Mouse (Mus musculus): ENCODE data around the gene Olfr554. TPM values are rescaled to one million over a fixed set of nuclear protein-coding genes. Genes with fewer than 3 reads are reported as not detected.
"Not testable (repeated sequence)": the region's sequence is repeated elsewhere in the genome, so short reads cannot be mapped to it uniquely, and the experiment has no call there.

The Olfr554 gene
- polyA plus RNA-seq (2015; fragmentation: Nextera tagmentation; extraction: Ambion mirVana), result not detected in 2 replicates

DNA sequence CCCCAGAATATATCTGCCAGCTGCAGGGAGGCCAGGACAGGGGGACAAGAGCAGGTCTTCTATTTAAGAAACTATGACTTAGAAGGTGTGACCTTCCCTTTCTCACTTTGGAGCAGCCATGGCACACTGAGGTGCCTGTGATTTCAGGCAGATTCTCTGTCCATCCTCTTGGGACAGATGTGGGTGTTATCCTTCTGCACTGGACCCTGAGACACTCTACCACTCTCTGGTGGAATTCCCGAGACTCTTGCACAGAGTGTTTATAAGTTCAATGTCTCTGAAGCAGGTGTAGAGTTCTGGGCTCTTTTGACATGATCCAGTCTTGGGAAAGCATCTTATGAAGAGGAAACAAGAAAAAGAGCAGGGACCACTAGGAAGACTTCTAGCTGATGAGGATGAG lies at the start of gene Olfr554:
Gene Olfr554, plus strand, starts transcription at position 301 of the 400 bp plus-strand sequence.
- Histone ChIP-seq H3K27me3 (replicated peaks) (no peaks in the 10 kb centered on the region), H3K9me3 (no peaks in the 10 kb centered on the region), H3K27ac (replicated peaks) (no peak within 1 kb of the TSS), H3K36me3 (no peaks in the 10 kb centered on the region), H3K4me3 (no peak within 1 kb of the TSS), H3K9ac (no peak within 1 kb of the TSS), H3K4me2 (no peak within 1 kb of the TSS), H3K4me1 (no peaks in the 10 kb centered on the region)
- WGBS, result 73% methylated on average over 1 of the region's 1 CpGs
- no peak for ATAC-seq (ENCODE audit: extremely low read depth, insufficient number of reproducible peaks, low FRiP score, low TSS enrichment)

DNA sequence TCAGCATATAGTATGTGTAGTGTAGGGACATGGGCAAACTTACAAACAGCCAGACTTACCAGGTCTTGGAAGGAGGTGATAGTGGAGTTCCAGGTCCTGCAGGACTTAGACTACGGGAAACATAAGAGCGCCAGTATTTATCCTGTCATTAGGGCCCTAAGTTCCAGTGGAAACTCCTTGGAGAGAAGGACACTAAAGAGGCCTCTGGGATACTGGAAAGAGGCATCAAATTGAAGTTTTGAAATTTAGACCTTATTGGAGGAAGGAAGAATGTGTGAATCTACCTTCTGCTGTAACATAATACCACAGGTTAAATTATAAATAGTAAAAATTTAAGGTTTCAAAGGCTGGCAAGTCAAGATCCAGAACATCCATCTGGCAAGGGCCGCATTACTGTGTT lies 46.4 kb upstream of the Olfr554 start, which contains the start of gene Olfr551:
Gene Olfr551, minus strand, starts transcription at position 101 of the 400 bp plus-strand sequence.
- Histone ChIP-seq H3K27me3 (replicated peaks) (no peaks in the 10 kb centered on the region), H3K9ac (no peak within 1 kb of the TSS), H3K27ac (replicated peaks) (no peak within 1 kb of the TSS), H3K9me3 (no peaks in the 10 kb centered on the region), H3K36me3 (no peaks in the 10 kb centered on the region), H3K4me3 (no peak within 1 kb of the TSS), H3K4me2 (no peak within 1 kb of the TSS), H3K4me1 (no peaks in the 10 kb centered on the region)
- ATAC-seq (ENCODE audit: extremely low read depth, insufficient number of reproducible peaks, low FRiP score, low TSS enrichment), result no peak
- WGBS, result 87% methylated on average over 3 of the region's 3 CpGs

DNA sequence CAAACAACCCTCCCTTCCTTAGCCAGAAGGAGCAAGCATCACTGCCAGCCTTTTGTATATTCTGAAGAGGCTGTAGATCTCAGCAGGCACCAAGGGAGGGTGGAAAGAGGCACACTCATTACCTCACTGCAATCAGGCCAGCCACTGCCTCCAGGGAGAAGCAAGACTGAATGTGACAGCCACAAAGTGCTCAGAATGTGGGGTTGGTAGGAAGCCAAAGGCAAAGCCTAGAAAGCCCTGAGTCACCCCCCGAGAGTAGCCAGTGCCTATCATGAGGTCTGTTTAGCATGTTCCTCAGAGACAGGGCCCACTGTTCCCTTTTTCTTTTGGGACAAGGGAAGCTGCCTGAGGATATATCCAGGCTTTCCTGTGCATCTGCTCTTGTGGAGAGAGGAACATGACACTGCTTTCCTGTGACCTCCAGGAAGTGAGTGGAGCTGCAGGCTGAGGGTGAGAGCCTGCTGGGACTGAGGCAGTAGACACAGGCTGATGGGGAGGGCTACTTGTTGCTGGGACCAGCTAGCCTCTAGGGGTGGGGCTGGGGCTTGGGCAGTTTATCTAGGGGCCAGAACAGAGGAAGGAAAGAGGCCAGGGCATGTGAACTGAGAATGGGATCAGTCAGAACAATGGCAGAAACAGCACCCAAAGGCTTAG lies 40.7 kb upstream of the Olfr554 start, which contains the start of gene Olfr552:
Gene Olfr552, plus strand, starts transcription at position 393 of the 654 bp plus-strand sequence.
- Histone ChIP-seq H3K27ac (replicated peaks) (no peak within 1 kb of the TSS), H3K4me1 (no peaks in the 10 kb centered on the region), H3K9me3 (no peaks in the 10 kb centered on the region), H3K9ac (no peak within 1 kb of the TSS), H3K4me2 (no peak within 1 kb of the TSS), H3K27me3 (replicated peaks) (no peaks in the 10 kb centered on the region), H3K36me3 (no peaks in the 10 kb centered on the region), H3K4me3 (no peak within 1 kb of the TSS)
- ATAC-seq (ENCODE audit: extremely low read depth, insufficient number of reproducible peaks, low FRiP score, low TSS enrichment), result no peak
- 33% methylated on average over 1 of the region's 1 CpGs for WGBS

DNA sequence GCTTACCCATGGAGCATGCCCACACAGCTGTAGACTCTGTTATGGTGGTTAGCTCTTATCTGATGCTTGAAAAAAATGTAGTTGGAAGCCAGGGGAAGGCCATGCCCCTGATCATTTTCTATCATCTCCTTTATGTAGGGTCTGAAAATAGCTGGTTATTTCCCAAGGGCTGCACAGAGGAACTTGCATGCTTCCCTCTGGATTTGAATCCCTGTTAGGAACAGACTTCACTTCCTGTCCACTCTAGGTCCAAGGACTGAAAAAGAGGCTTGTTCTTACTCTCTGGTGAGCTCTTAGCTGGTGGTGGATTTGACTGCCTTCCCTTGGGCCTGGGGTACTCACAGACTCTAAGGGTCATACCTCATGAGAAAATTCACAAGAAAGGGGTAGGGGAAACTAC lies 20.1 kb upstream of the Olfr554 start, which contains the start of gene Olfr553:
Gene Olfr553, minus strand, starts transcription at position 101 of the 400 bp plus-strand sequence.
- H3K36me3 ChIP-seq, result no peaks in the 10 kb centered on the region
- H3K27me3 ChIP-seq (replicated peaks), result no peaks in the 10 kb centered on the region
- ATAC-seq (ENCODE audit: extremely low read depth, insufficient number of reproducible peaks, low FRiP score, low TSS enrichment), result no peak
- H3K4me1 ChIP-seq, result no peaks in the 10 kb centered on the region
- H3K9ac ChIP-seq, result no peak within 1 kb of the TSS
- H3K9me3 ChIP-seq, result no peaks in the 10 kb centered on the region
- no peak within 1 kb of the TSS for H3K27ac ChIP-seq (replicated peaks)
- no peak within 1 kb of the TSS for H3K4me2 ChIP-seq
- no peak within 1 kb of the TSS for H3K4me3 ChIP-seq

DNA sequence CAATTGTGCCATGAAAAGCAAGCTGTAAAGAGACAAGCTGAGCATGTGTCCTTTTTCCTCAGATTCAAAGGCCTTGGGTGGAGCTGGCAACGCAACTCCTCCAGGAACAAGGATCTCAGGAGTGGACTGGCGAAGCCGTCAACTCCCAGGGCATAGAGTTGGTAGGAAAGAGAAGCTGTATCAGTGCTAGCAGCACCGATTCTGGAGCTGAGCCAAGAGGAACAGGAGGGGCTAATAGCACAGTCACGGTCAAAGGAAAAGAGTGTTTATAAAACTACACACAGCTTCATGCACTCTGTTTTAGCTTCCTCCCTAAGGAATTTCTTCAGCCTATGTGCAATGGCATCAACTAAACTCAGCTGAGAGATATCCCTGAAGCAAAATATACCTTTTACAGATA lies 18.6 kb upstream of the Olfr554 start:
- H3K36me3 ChIP-seq, result no peaks in the 10 kb centered on the region
- no peak for ATAC-seq (ENCODE audit: extremely low read depth, insufficient number of reproducible peaks, low FRiP score, low TSS enrichment)
- no peak overlapping the region for H3K4me2 ChIP-seq
- 39% methylated on average over 5 of the region's 5 CpGs for WGBS
- H3K4me1 ChIP-seq, result no peaks in the 10 kb centered on the region
- no peak overlapping the region for H3K4me3 ChIP-seq
- no peak overlapping the region for H3K27ac ChIP-seq (replicated peaks)
- no peak overlapping the region for H3K9ac ChIP-seq
- no peaks in the 10 kb centered on the region for H3K9me3 ChIP-seq
- H3K27me3 ChIP-seq (replicated peaks), result no peaks in the 10 kb centered on the region

DNA sequence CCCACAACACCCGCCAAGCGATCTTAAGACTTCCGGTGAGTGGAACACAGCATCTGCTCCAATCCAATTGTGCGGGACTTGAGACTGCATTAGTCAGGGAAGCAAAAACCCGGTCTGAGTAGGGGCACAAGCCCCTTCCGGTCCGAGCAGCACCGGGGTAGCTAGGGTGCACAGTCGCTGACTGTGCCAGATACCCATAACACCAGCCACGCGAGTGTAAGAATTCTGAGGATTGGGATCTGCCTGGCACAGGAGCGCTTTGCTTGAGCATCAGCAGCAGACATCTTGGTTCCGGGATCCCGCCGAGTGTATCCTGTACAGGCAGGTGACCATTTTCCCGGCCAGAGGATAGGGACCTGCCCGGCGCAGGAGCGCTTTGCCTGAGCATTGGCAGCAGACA lies 17.9 kb upstream of the Olfr554 start:
- H3K9ac ChIP-seq; ATAC-seq (ENCODE audit: extremely low read depth, insufficient number of reproducible peaks, low FRiP score, low TSS enrichment): not testable (repeated sequence)
- 73% methylated on average over 19 of the region's 19 CpGs for WGBS

DNA sequence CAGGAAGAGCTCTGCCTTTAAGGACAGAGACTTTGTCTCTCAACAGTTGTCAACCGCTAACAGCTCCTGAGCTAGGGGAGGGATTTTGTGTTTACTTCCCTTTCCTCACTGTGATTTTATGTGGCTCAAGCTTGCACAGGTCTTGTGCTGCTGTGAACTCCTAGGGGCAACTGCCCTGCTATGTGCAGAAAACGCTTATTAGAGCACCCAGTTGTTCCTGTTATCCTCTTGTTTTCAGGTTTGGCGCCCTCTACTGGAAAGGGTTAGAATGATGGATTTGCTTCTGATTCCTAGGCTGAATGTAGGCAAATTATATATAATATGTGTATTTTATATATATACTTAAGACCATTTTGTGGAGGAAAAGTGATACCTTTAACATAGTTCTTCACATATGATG lies 1.6 kb upstream of the Olfr554 start:
- Histone ChIP-seq H3K4me3 (no peak overlapping the region), H3K9ac (no peak overlapping the region), H3K9me3 (no peaks in the 10 kb centered on the region), H3K4me2 (no peak overlapping the region), H3K27ac (replicated peaks) (no peak overlapping the region), H3K27me3 (replicated peaks) (no peaks in the 10 kb centered on the region), H3K4me1 (no peaks in the 10 kb centered on the region), H3K36me3 (no peaks in the 10 kb centered on the region)
- ATAC-seq (ENCODE audit: extremely low read depth, insufficient number of reproducible peaks, low FRiP score, low TSS enrichment), result no peak
- WGBS, result 30% methylated on average over 3 of the region's 3 CpGs

More for the DNA sequence above, 17.9 kb upstream of the Olfr554 start:
- not testable (repeated sequence) for H3K4me1 ChIP-seq; H3K9me3 ChIP-seq; H3K36me3 ChIP-seq; H3K27ac ChIP-seq (replicated peaks); H3K4me3 ChIP-seq; H3K4me2 ChIP-seq; H3K27me3 ChIP-seq (replicated peaks)

DNA sequence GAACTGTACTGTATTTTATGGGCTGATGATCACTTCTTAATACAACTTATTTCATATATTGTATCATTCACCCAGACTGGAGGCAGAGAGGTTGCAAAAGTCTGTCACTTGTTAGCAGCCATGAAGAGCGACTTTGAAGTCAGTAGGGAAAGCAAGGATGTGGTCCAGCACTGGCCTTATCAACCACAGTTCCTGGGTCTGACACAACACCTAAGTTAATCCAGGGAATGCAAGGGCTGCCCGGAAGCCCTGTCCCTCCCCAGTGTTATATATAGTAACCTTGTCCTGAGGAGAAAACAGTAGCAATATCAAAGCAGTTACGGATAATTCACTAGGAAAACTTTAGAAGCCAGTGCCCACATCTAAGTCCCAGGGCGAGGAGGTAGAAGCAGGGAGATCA lies 6.7 kb downstream of the Olfr554 start:
- H3K9ac ChIP-seq; H3K4me3 ChIP-seq; ATAC-seq (ENCODE audit: extremely low read depth, insufficient number of reproducible peaks, low FRiP score, low TSS enrichment); H3K4me2 ChIP-seq; H3K4me1 ChIP-seq; H3K9me3 ChIP-seq; H3K27me3 ChIP-seq (replicated peaks); H3K36me3 ChIP-seq; H3K27ac ChIP-seq (replicated peaks): not testable (repeated sequence)
- WGBS, result 20% methylated on average over 3 of the region's 4 CpGs

DNA sequence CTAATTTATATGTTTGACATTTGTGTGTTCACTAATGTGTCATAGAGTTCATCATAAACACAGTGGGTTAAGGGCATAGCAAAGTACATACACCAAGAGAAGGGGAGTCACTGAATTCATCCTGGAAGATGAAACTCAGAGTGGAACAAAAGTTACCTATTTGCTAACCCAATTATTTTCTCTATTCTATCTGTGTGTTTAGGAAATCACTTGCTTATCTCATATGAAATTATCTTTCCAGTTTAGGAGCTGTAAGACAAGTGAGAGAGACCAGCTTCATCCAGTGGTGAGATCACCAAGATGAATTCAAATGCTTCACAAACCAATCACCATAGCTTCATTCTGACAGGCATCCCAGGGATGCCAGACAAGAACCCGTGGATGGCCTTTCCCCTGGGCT lies 20.3 kb downstream of the Olfr554 start, which contains the start of gene Olfr555:
Gene Olfr555, plus strand, starts transcription at position 301 of the 400 bp plus-strand sequence.
- H3K9ac ChIP-seq, result no peak within 1 kb of the TSS
- WGBS, result 55% methylated on average over 1 of the region's 1 CpGs
- H3K4me3 ChIP-seq, result no peak within 1 kb of the TSS
- no peaks in the 10 kb centered on the region for H3K4me1 ChIP-seq
- H3K9me3 ChIP-seq, result no peaks in the 10 kb centered on the region
- H3K27me3 ChIP-seq (replicated peaks), result no peaks in the 10 kb centered on the region
- H3K27ac ChIP-seq (replicated peaks), result no peak within 1 kb of the TSS
- H3K4me2 ChIP-seq, result no peak within 1 kb of the TSS
- no peaks in the 10 kb centered on the region for H3K36me3 ChIP-seq
- no peak for ATAC-seq (ENCODE audit: extremely low read depth, insufficient number of reproducible peaks, low FRiP score, low TSS enrichment)

DNA sequence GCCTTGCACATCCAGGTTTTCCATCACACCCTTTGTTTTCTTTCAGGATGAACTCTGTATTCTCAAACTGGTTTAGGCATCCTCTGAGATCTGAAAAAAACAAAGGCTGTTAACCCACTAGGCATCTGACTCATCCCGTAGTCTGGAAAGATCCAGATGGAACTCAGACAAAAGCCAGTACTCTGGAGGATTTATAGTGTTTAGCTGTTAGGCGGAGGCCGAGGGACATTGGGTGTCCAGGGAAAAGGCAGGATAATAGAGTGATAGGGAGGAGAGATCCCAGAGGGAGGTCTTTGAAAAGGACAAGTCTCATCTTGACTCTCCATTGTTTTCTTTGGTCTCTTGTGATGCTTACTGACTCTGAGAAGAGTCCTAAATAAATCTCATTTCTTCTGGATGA lies 26.4 kb downstream of the Olfr554 start, which contains the start of gene Olfr556:
Gene Olfr556, plus strand, starts transcription at position 301 of the 400 bp plus-strand sequence.
- 60% methylated on average over 3 of the region's 3 CpGs for WGBS
- no peak within 1 kb of the TSS for H3K9ac ChIP-seq
- H3K9me3 ChIP-seq, result no peaks in the 10 kb centered on the region
- H3K4me3 ChIP-seq, result no peak within 1 kb of the TSS
- no peak for ATAC-seq (ENCODE audit: extremely low read depth, insufficient number of reproducible peaks, low FRiP score, low TSS enrichment)
- no peaks in the 10 kb centered on the region for H3K4me1 ChIP-seq
- H3K36me3 ChIP-seq, result no peaks in the 10 kb centered on the region
- H3K27me3 ChIP-seq (replicated peaks), result no peaks in the 10 kb centered on the region
- H3K27ac ChIP-seq (replicated peaks), result no peak within 1 kb of the TSS
- H3K4me2 ChIP-seq, result no peak within 1 kb of the TSS

DNA sequence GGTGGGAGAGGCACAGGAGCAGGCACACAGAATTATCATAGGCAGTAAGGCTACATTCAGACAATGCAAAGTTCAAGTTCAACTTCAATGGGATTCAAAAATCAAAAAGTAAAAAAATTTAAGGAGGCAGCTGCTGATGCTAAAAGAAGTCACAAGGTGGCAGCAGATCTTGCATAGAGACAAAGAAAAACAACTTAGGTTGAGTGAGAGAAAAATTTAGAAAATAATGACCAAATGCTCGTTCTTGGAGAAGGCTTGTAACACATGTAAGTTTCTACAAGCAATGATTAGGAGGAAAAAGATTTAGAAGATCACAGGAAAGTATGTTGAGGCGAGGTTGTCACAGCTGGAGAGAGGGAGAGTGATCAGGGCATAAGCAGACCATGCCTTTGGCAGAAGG lies 27.1 kb downstream of the Olfr554 start:
- Histone ChIP-seq H3K4me2 (no peak overlapping the region), H3K9me3 (no peaks in the 10 kb centered on the region), H3K36me3 (no peaks in the 10 kb centered on the region), H3K9ac (no peak overlapping the region), H3K4me1 (no peaks in the 10 kb centered on the region), H3K4me3 (no peak overlapping the region), H3K27me3 (replicated peaks) (no peaks in the 10 kb centered on the region), H3K27ac (replicated peaks) (no peak overlapping the region)
- WGBS, result 34% methylated on average over 2 of the region's 2 CpGs
- no peak for ATAC-seq (ENCODE audit: extremely low read depth, insufficient number of reproducible peaks, low FRiP score, low TSS enrichment)

DNA sequence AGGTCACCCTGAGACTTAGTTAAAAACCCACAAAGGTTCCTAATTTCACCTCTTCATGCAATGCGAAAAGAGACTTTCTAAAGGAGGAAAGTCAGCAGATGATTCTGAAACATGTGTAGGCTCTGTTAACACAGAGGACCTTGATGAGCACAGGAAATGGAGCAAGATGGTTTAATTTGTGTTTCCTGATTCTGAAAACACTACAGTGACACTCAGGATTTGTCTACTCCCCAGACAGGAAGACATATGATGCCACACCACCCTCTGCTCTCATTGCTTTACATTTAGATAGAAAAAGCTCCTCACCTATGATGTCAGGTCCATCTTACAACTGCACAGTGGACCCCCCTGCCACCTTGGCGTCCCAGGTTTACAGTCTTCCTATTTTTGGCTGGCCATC lies 38.0 kb downstream of the Olfr554 start:
- Histone ChIP-seq H3K27ac (replicated peaks) (no peak overlapping the region), H3K36me3 (peaks cover 23% of the 10 kb centered on the region), H3K4me2 (no peak overlapping the region), H3K9me3 (no peaks in the 10 kb centered on the region), H3K27me3 (replicated peaks) (no peaks in the 10 kb centered on the region), H3K4me3 (no peak overlapping the region), H3K4me1 (peaks cover 8% of the 10 kb centered on the region), H3K9ac (no peak overlapping the region)
- WGBS, result 80% methylated on average over 2 of the region's 2 CpGs
- ATAC-seq (ENCODE audit: extremely low read depth, insufficient number of reproducible peaks, low FRiP score, low TSS enrichment), result no peak

All from heart, embryonic 13.5 days (tissue).